Mouse (Mus musculus) small intestine, adult 2 months (tissue): Measurements from ENCODE around the gene Slc15a3. TPM values are rescaled to one million over a fixed set of nuclear protein-coding genes. Genes with fewer than 3 reads are reported as not detected.

ENCODE experiments used
- H3K27ac ChIP-seq: fragments of 200-500 bp; 2 replicates; pipeline ENCODE4 v1.5.1; 2012; ENCODE audit warnings: low read depth, low read length, control low read depth, inconsistent platforms; ENCODE audit not compliant: insufficient read depth
- H3K27me3 ChIP-seq: fragments of 200-500 bp; 2 replicates; pipeline ENCODE4 v1.6.1; 2012; ENCODE audit warnings: mild to moderate bottlenecking, moderate library complexity, low read length, inconsistent platforms; ENCODE audit not compliant: control insufficient read depth, insufficient read depth
- H3K36me3 ChIP-seq: fragments of 200-500 bp; 2 replicates; pipeline ENCODE4 v1.6.1; 2012; ENCODE audit warnings: mild to moderate bottlenecking, low read length, control low read depth, inconsistent platforms; ENCODE audit not compliant: control insufficient read depth, insufficient read depth
- H3K4me1 ChIP-seq: fragments of 200-500 bp; 2 replicates; pipeline ENCODE4 v1.6.1; 2012; ENCODE audit warnings: low read length, inconsistent platforms, mixed read lengths; ENCODE audit not compliant: control insufficient read depth, insufficient read depth, insufficient read length
- H3K4me3 ChIP-seq: fragments of 200-500 bp; 2 replicates; pipeline ENCODE4 v1.5.1; 2012; ENCODE audit warnings: low read depth, mild to moderate bottlenecking, control low read depth, inconsistent platforms, low read length, moderate library complexity
- CTCF ChIP-seq: fragments of 200-500 bp; IDR thresholded peaks from 2 replicates; pipeline ENCODE4 v1.5.1; 2012; ENCODE audit warnings: low read depth, mild to moderate bottlenecking, control low read depth, inconsistent platforms, low read length, moderate library complexity, mixed read lengths; ENCODE audit not compliant: insufficient replicate concordance, insufficient read length; ENCODE audit errors: extremely low read depth
- POLR2A ChIP-seq: fragments of 200-500 bp; IDR thresholded peaks from 2 replicates; pipeline ENCODE4 v1.6.1; 2012; ENCODE audit warnings: low read depth, mild to moderate bottlenecking, control low read depth, inconsistent platforms, low read length, moderate library complexity
- WGBS: fragments of 180-500 bp; shearing (Covaris S2); methylation state at CpG from one replicate; pipeline ENCODE4 v1.1.7; 2018; 5-methylcytosine and 5-hydroxymethylcytosine counted together
- polyA plus RNA-seq: library from polyadenylated mRNA; depleted of rRNA; stranded (reverse); fragments of >200 nt; gene quantifications from 2 replicates; pipeline ENCODE4 v1.2.3, GENCODE M21; 2012

Slc15a3 gene
- polyA plus RNA-seq, 1 experiment: 14.4 TPM

- Histone ChIP-seq H3K27me3 (no peaks in the 10 kb centered on the region), H3K27ac (no peak overlapping the region), H3K36me3 (no peaks in the 10 kb centered on the region), H3K4me3 (no peak overlapping the region), H3K4me1 (no peaks in the 10 kb centered on the region)
- 44% methylated on average over 2 of the region's 2 CpGs for WGBS
- TF ChIP-seq POLR2A: no peak
- no peak for TF ChIP-seq CTCF
These were observed 17.0 kb downstream of the Slc15a3 start for GRCm38 (mm10) chr19:10856520-10856919.

GRCm38 (mm10) chr19:10860072-10860497, 20.6 kb downstream of the Slc15a3 start:
- no peaks in the 10 kb centered on the region for H3K4me1 ChIP-seq
- TF ChIP-seq CTCF (no peak), POLR2A (no peak)
- no peak overlapping the region for H3K27ac ChIP-seq
- H3K4me3 ChIP-seq: no peak overlapping the region
- H3K27me3 ChIP-seq: no peaks in the 10 kb centered on the region
- 70% methylated on average over 22 of the region's 22 CpGs for WGBS
- H3K36me3 ChIP-seq: no peaks in the 10 kb centered on the region

- WGBS: 89% methylated on average over 13 of the region's 13 CpGs
- H3K27me3 ChIP-seq: no peaks in the 10 kb centered on the region
- no peak overlapping the region for H3K4me3 ChIP-seq
- peaks cover 6% of the 10 kb centered on the region; the same call in 1 of the 2 replicates for H3K4me1 ChIP-seq
- H3K27ac ChIP-seq: no peak overlapping the region
- TF ChIP-seq CTCF (no peak), POLR2A (no peak)
- H3K36me3 ChIP-seq: peaks cover 2% of the 10 kb centered on the region; the same call in 1 of the 2 replicates
These were observed 26.8 kb downstream of the Slc15a3 start for GRCm38 (mm10) chr19:10866351-10866750.

GRCm38 (mm10) chr19:10867946-10868622, 28.6 kb downstream of the Slc15a3 start:
- Histone ChIP-seq H3K36me3 (peaks cover 14% of the 10 kb centered on the region), H3K4me1 (peaks cover 6% of the 10 kb centered on the region; the same call in 1 of the 2 replicates), H3K27ac (no peak overlapping the region), H3K27me3 (no peaks in the 10 kb centered on the region), H3K4me3 (no peak overlapping the region)
- TF ChIP-seq CTCF (no peak), POLR2A (no peak)
- WGBS: 39% methylated on average over 5 of the region's 5 CpGs

GRCm38 (mm10) chr19:10868623-10869141, 29.2 kb downstream of the Slc15a3 start:
- H3K36me3 ChIP-seq: peaks cover 18% of the 10 kb centered on the region
- no peak overlapping the region for H3K27ac ChIP-seq
- WGBS: 1% methylated on average over 17 of the region's 17 CpGs
- TF ChIP-seq POLR2A (no peak), CTCF (no peak)
- H3K27me3 ChIP-seq: no peaks in the 10 kb centered on the region
- peaks cover 6% of the 10 kb centered on the region; the same call in 1 of the 2 replicates for H3K4me1 ChIP-seq
- peak overlapping the region; percentile 66 for H3K4me3 ChIP-seq

- H3K4me3 ChIP-seq: peak overlapping the region; percentile 66
- H3K4me1 ChIP-seq: peaks cover 6% of the 10 kb centered on the region; the same call in 1 of the 2 replicates
- peaks cover 21% of the 10 kb centered on the region for H3K36me3 ChIP-seq
- WGBS: 1% methylated on average over 43 of the region's 43 CpGs
- TF ChIP-seq POLR2A (no peak), CTCF (no peak)
- no peak overlapping the region for H3K27ac ChIP-seq
- H3K27me3 ChIP-seq: no peaks in the 10 kb centered on the region
These were observed 29.8 kb downstream of the Slc15a3 start for GRCm38 (mm10) chr19:10869241-10869885.

GRCm38 (mm10) chr19:10869886-10870527, 30.5 kb downstream of the Slc15a3 start, which contains the start of gene Tmem132a:
Tmem132a (minus strand) TSS chr19:10869940.
- WGBS: 5% methylated on average over 8 of the region's 8 CpGs
- H3K4me3 ChIP-seq: peak within 1 kb of the TSS; percentile 66
- no peak for TF ChIP-seq POLR2A
- TF ChIP-seq CTCF: no peak
- no peak within 1 kb of the TSS for H3K27ac ChIP-seq
- peaks cover 6% of the 10 kb centered on the region; the same call in 1 of the 2 replicates for H3K4me1 ChIP-seq
- peaks cover 21% of the 10 kb centered on the region for H3K36me3 ChIP-seq
- no peaks in the 10 kb centered on the region for H3K27me3 ChIP-seq
